Mouse (Mus musculus): Measurements from ENCODE around the gene Cmtr2. TPM values are rescaled to one million over a fixed set of nuclear protein-coding genes. Genes with fewer than 3 reads are reported as not detected.

The Cmtr2 gene
- polyA plus RNA-seq, 1 experiment, result 2.8 TPM

- no peak overlapping the region for H3K4me3 ChIP-seq
- H3K79me2 ChIP-seq (ENCODE audit: control insufficient read depth, insufficient read depth), result no peaks in the 10 kb centered on the region
- no peaks in the 10 kb centered on the region for H3K36me3 ChIP-seq (ENCODE audit: control insufficient read depth, insufficient read depth)
- H3ac ChIP-seq (ENCODE audit: control insufficient read depth, insufficient read length), result no peak overlapping the region
- peaks cover 17% of the 10 kb centered on the region for H3K27me3 ChIP-seq (ENCODE audit: control insufficient read depth, insufficient read depth, insufficient read length)
- TF ChIP-seq POLR2A (IDR thresholded peaks at IDR 0.05; ENCODE audit: insufficient read length, low read depth), result no peak
- no peak for TF ChIP-seq SRF (IDR thresholded peaks at IDR 0.05; ENCODE audit: control insufficient read depth, insufficient read length, low read depth)
- H3K4me2 ChIP-seq (ENCODE audit: low read depth), result no peak overlapping the region
These were observed 57.9 kb downstream of the Cmtr2 start for GRCm38 (mm10) chr8:110273394-110273793.

Other genes with a start within 250 kb of the Cmtr2 start
- gene Tat, start 225.2 kb upstream of the Cmtr2 start, polyA plus RNA-seq (2012; fragmentation: generic; extraction: Trizol), result not detected
- not detected for gene Chst4, start 175.9 kb upstream of the Cmtr2 start, polyA plus RNA-seq (2012; fragmentation: generic; extraction: Trizol)
- not detected for gene Zfp612, start 135.9 kb upstream of the Cmtr2 start, polyA plus RNA-seq (2012; fragmentation: generic; extraction: Trizol)
- not detected for gene Gm21964, start 114.5 kb upstream of the Cmtr2 start, polyA plus RNA-seq (2012; fragmentation: generic; extraction: Trizol)
- gene Gm17720, start 112.9 kb upstream of the Cmtr2 start, polyA plus RNA-seq (2012; fragmentation: generic; extraction: Trizol), result not detected
- gene Calb2, start 47.5 kb upstream of the Cmtr2 start, polyA plus RNA-seq (2012; fragmentation: generic; extraction: Trizol), result not detected
- gene Hydin, start 51.3 kb downstream of the Cmtr2 start, polyA plus RNA-seq (2012; fragmentation: generic; extraction: Trizol), result 0.01 TPM